9 mouse cellular contexts compared by ENCODE assay signal in genomic region chr4:137469081-137469844, GRCm38 (mm10). TPM values are rescaled to one million over a fixed set of nuclear protein-coding genes. Genes with fewer than 3 reads are reported as not detected.
DNase-seq lines count a peak whose midpoint lies in the region; ATAC-seq lines count a peak whose summit lies in the region.
"Had no signal": no experiment of that assay in that cellular context is flagged by ENCODE, and none has a peak within 500 bp of the region (broad histone marks: within the 10 kb centered on the region; RNA-seq: fewer than 3 reads in every experiment).

No protein-coding gene starts in this region.

- H3K27me3 ChIP-seq in embryonic facial prominence, embryonic 10.5 days (replicated peaks; ENCODE audit: low read depth, poor library complexity, severe bottlenecking): no peaks in the 10 kb centered on the region
- peaks cover 12% of the 10 kb centered on the region for H3K27me3 ChIP-seq in hindbrain, embryonic 13.5 days
- H3K27me3 ChIP-seq in liver, embryonic 16.5 days (ENCODE audit: control insufficient read depth, insufficient read depth, low read depth, low read length): no peaks in the 10 kb centered on the region
- H3K27me3 ChIP-seq in stomach, embryonic 15.5 days (replicated peaks): no peaks in the 10 kb centered on the region

- peak overlapping the region; percentile 95 for H3K27ac ChIP-seq in embryonic facial prominence, embryonic 10.5 days (replicated peaks)
- H3K27ac ChIP-seq in hindbrain, embryonic 13.5 days: no peak overlapping the region
- no peak overlapping the region for H3K27ac ChIP-seq in liver, embryonic 16.5 days (ENCODE audit: low read length)
- H3K27ac ChIP-seq in stomach, embryonic 15.5 days: peak overlapping the region; percentile 83
- H3K27ac ChIP-seq: macrophage had no signal

- ATAC-seq in hindbrain, embryonic 13.5 days (ENCODE audit: low FRiP score): peak; percentile 43; the same call in 1 of the 2 replicates
- ATAC-seq in liver, embryonic 16.5 days (ENCODE audit: low read depth): no peak
- ATAC-seq in stomach, embryonic 15.5 days (ENCODE audit: insufficient read depth, low FRiP score, low read depth): no peak

- peak; percentile 45 for DNase-seq in kidney, adult 18-20 months
- DNase-seq in kidney, adult 11 months: no peak
- peak; percentile 55 for DNase-seq in embryonic facial prominence, embryonic 10.5 days (ENCODE audit: low spot score)
- DNase-seq in layer of hippocampus, adult 9-10 months (ENCODE audit: low spot score): no peak
- no peak for DNase-seq in left cerebral cortex, postnatal 36 days (ENCODE audit: low spot score in 2 of 2)

- peak overlapping the region; percentile 96 for H3K4me2 ChIP-seq in hindbrain, embryonic 13.5 days
- H3K4me2 ChIP-seq in liver, embryonic 16.5 days (ENCODE audit: low read depth, low read length): peak overlapping the region; percentile 84
- H3K4me2 ChIP-seq in stomach, embryonic 15.5 days: peak overlapping the region; percentile 85

- peak overlapping the region; percentile 77 for H3K9ac ChIP-seq in hindbrain, embryonic 13.5 days
- H3K9ac ChIP-seq in liver, embryonic 16.5 days (ENCODE audit: low read depth, low read length): peak overlapping the region; percentile 63
- H3K9ac ChIP-seq in stomach, embryonic 15.5 days: peak overlapping the region; percentile 76

- peak overlapping the region; percentile 86 for H3K4me3 ChIP-seq in embryonic facial prominence, embryonic 10.5 days
- H3K4me3 ChIP-seq in hindbrain, embryonic 13.5 days: peak overlapping the region; percentile 53
- peak overlapping the region; percentile 62 for H3K4me3 ChIP-seq in liver, embryonic 16.5 days (ENCODE audit: low read depth, low read length)
- peak overlapping the region; percentile 78 for H3K4me3 ChIP-seq in stomach, embryonic 15.5 days (replicated peaks)

- H3K9me3 ChIP-seq in embryonic facial prominence, embryonic 10.5 days: no peaks in the 10 kb centered on the region
- no peaks in the 10 kb centered on the region for H3K9me3 ChIP-seq in hindbrain, embryonic 13.5 days
- no peaks in the 10 kb centered on the region for H3K9me3 ChIP-seq in liver, embryonic 16.5 days (replicated peaks; ENCODE audit: control insufficient read depth, low read length)
- H3K9me3 ChIP-seq in stomach, embryonic 15.5 days: no peaks in the 10 kb centered on the region

- WGBS in embryonic facial prominence, embryonic 10.5 days: 3% methylated on average over 20 of the region's 20 CpGs
- 4% methylated on average over 20 of the region's 20 CpGs for WGBS in hindbrain, embryonic 13.5 days
- WGBS in liver, embryonic 16.5 days (ENCODE audit: insufficient replicate concordance): 8% methylated on average over 20 of the region's 20 CpGs
- 4% methylated on average over 20 of the region's 20 CpGs for WGBS in stomach, embryonic 15.5 days

- peaks cover 82% of the 10 kb centered on the region for H3K4me1 ChIP-seq in embryonic facial prominence, embryonic 10.5 days
- H3K4me1 ChIP-seq in hindbrain, embryonic 13.5 days (replicated peaks): peaks cover 43% of the 10 kb centered on the region
- peaks cover 6% of the 10 kb centered on the region; the same call in 1 of the 2 replicates for H3K4me1 ChIP-seq in liver, embryonic 16.5 days (ENCODE audit: control insufficient read depth, low read depth, low read length)
- H3K4me1 ChIP-seq in stomach, embryonic 15.5 days: peaks cover 56% of the 10 kb centered on the region

- intact Hi-C loops in left cerebral cortex, postnatal 36 days (cut with DNase I): no loop called here

- H3K36me3 ChIP-seq in embryonic facial prominence, embryonic 10.5 days (replicated peaks): peaks cover 7% of the 10 kb centered on the region
- H3K36me3 ChIP-seq in hindbrain, embryonic 13.5 days: no peaks in the 10 kb centered on the region
- H3K36me3 ChIP-seq in liver, embryonic 16.5 days (ENCODE audit: control insufficient read depth, insufficient read depth): no peaks in the 10 kb centered on the region
- H3K36me3 ChIP-seq in stomach, embryonic 15.5 days: no peaks in the 10 kb centered on the region

RNA-seq across cellular contexts. Expression of gene Hspg2, which starts 0.7 kb away (rescaled TPM):
- 17.4 and 19.6 TPM in 2 replicates for polyA plus RNA-seq in embryonic facial prominence, embryonic 10.5 days (2016; fragmentation: Nextera tagmentation; extraction: Ambion mirVana)
- 6.1 and 6.8 TPM in 2 replicates for polyA plus RNA-seq in hindbrain, embryonic 13.5 days (2015; fragmentation: Nextera tagmentation; extraction: Ambion mirVana)
- polyA plus RNA-seq in liver, embryonic 16.5 days (2015; fragmentation: Nextera tagmentation; extraction: Ambion mirVana): 4.3 and 5.2 TPM in 2 replicates
- 28.5 and 28.9 TPM in 2 replicates for polyA plus RNA-seq in stomach, embryonic 15.5 days (2015; fragmentation: Nextera tagmentation; extraction: Ambion mirVana)
- total RNA-seq in left cerebral cortex, postnatal 36 days (2021): 1 to 10 TPM; 5.7 to 7.7 TPM

RNA-seq across cellular contexts. Expression of gene 1700013G24Rik, which starts 16.2 kb away (rescaled TPM):
- not detected in 2 replicates for polyA plus RNA-seq in embryonic facial prominence, embryonic 10.5 days (2016; fragmentation: Nextera tagmentation; extraction: Ambion mirVana)
- not detected in 2 replicates for polyA plus RNA-seq in hindbrain, embryonic 13.5 days (2015; fragmentation: Nextera tagmentation; extraction: Ambion mirVana)
- polyA plus RNA-seq in liver, embryonic 16.5 days (2015; fragmentation: Nextera tagmentation; extraction: Ambion mirVana): not detected in 2 replicates
- not detected in 2 replicates for polyA plus RNA-seq in stomach, embryonic 15.5 days (2015; fragmentation: Nextera tagmentation; extraction: Ambion mirVana)
- total RNA-seq in left cerebral cortex, postnatal 36 days (2021): not detected
- polyA plus RNA-seq: macrophage had no signal

RNA-seq across cellular contexts. Expression of gene Cela3b, which starts 38.9 kb away (rescaled TPM):
- not detected in 2 replicates for polyA plus RNA-seq in embryonic facial prominence, embryonic 10.5 days (2016; fragmentation: Nextera tagmentation; extraction: Ambion mirVana)
- not detected in 2 replicates for polyA plus RNA-seq in hindbrain, embryonic 13.5 days (2015; fragmentation: Nextera tagmentation; extraction: Ambion mirVana)
- polyA plus RNA-seq in liver, embryonic 16.5 days (2015; fragmentation: Nextera tagmentation; extraction: Ambion mirVana): 0.46 and 6.1 TPM in 2 replicates
- polyA plus RNA-seq in stomach, embryonic 15.5 days (2015; fragmentation: Nextera tagmentation; extraction: Ambion mirVana): 232 and 273 TPM in 2 replicates
- not detected for total RNA-seq in left cerebral cortex, postnatal 36 days (2021)
- polyA plus RNA-seq: macrophage had no signal

RNA-seq across cellular contexts. Expression of gene Cela3a, which starts 59.7 kb away (rescaled TPM):
- polyA plus RNA-seq in embryonic facial prominence, embryonic 10.5 days (2016; fragmentation: Nextera tagmentation; extraction: Ambion mirVana): not detected in 2 replicates
- not detected in 2 replicates for polyA plus RNA-seq in hindbrain, embryonic 13.5 days (2015; fragmentation: Nextera tagmentation; extraction: Ambion mirVana)
- not detected in 2 replicates for polyA plus RNA-seq in liver, embryonic 16.5 days (2015; fragmentation: Nextera tagmentation; extraction: Ambion mirVana)
- polyA plus RNA-seq in stomach, embryonic 15.5 days (2015; fragmentation: Nextera tagmentation; extraction: Ambion mirVana): 0.26 and 0.36 TPM in 2 replicates
- not detected for total RNA-seq in left cerebral cortex, postnatal 36 days (2021)
- polyA plus RNA-seq: macrophage had no signal

Comparison
In these comparisons a context has a peak if more than half of its experiments do, and no peak if none do; other contexts are left out.
1. DNase-seq: peak in kidney, adult 18-20 months (single experiment) and embryonic facial prominence, embryonic 10.5 days (single experiment); none in kidney, adult 11 months (single experiment), layer of hippocampus, adult 9-10 months (single experiment) and left cerebral cortex, postnatal 36 days (0 of 2).
2. H3K27ac ChIP-seq: peak in embryonic facial prominence, embryonic 10.5 days (single experiment) and stomach, embryonic 15.5 days (single experiment); none in hindbrain, embryonic 13.5 days (single experiment) and liver, embryonic 16.5 days (single experiment).
3. RNA of gene Cela3b, which starts 38.9 kb away (polyA plus RNA-seq): 232 to 273 TPM in stomach, embryonic 15.5 days; 0.46 to 6.1 TPM in liver, embryonic 16.5 days, not detected in embryonic facial prominence, embryonic 10.5 days and not detected in hindbrain, embryonic 13.5 days; every median in the first group is over 10 times any median in the second.
4. Peak in every context shown above with its lines, with median percentiles within 50 percentile points of each other: H3K4me3 ChIP-seq, H3K4me2 ChIP-seq and H3K9ac ChIP-seq.